Mouse (Mus musculus) limb, embryonic 15.5 days (tissue): ENCODE measurements around the gene Tlk2. TPM values are rescaled to one million over a fixed set of nuclear protein-coding genes. Genes with fewer than 3 reads are reported as not detected.

Experiments
- ATAC-seq: fragments of 200-750 bp; cut with Nextera tagmentation; 2 replicates; pipeline ENCODE4 v1.8.0; 2017; ENCODE audit warnings: low read depth, moderate TSS enrichment; ENCODE audit not compliant: insufficient number of reproducible peaks, low FRiP score, low TSS enrichment
- H3K27ac ChIP-seq: fragments of 300-500 bp; sonication (generic); 2 replicates; pipeline ENCODE4 v1.5.1; 2015; ENCODE audit warnings: moderate library complexity, mild to moderate bottlenecking, inconsistent platforms
- H3K27me3 ChIP-seq: fragments of 300-500 bp; sonication (generic); 2 replicates; pipeline ENCODE4 v1.6.1; 2015; ENCODE audit warnings: inconsistent platforms
- H3K36me3 ChIP-seq: fragments of 300-500 bp; sonication (generic); 2 replicates; pipeline ENCODE4 v1.6.1; 2015; ENCODE audit warnings: inconsistent platforms
- H3K4me1 ChIP-seq: fragments of 300-500 bp; sonication (generic); 2 replicates; pipeline ENCODE4 v1.6.1; 2015; ENCODE audit warnings: inconsistent platforms
- H3K4me2 ChIP-seq: fragments of 300-500 bp; sonication (generic); 2 replicates; pipeline ENCODE4 v1.6.1; 2015; ENCODE audit warnings: mild to moderate bottlenecking, inconsistent platforms
- H3K4me3 ChIP-seq: fragments of 300-500 bp; sonication (generic); 2 replicates; pipeline ENCODE4 v1.5.1; 2015; ENCODE audit warnings: mild to moderate bottlenecking, inconsistent platforms
- H3K9ac ChIP-seq: fragments of 300-500 bp; sonication (generic); 2 replicates; pipeline ENCODE4 v1.6.1; 2015; ENCODE audit warnings: inconsistent platforms
- H3K9me3 ChIP-seq: fragments of 300-500 bp; sonication (generic); 2 replicates; pipeline ENCODE4 v1.6.1; 2016; ENCODE audit warnings: inconsistent platforms
- WGBS: fragments of 180-500 bp; shearing (Covaris S2); methylation state at CpG from one replicate; pipeline ENCODE4 v1.1.7; 2015; 5-methylcytosine and 5-hydroxymethylcytosine counted together
- polyA plus RNA-seq: library from polyadenylated mRNA; unstranded; fragments of >200 nt; fragmentation: Nextera tagmentation; extraction: Ambion mirVana; gene quantifications from 2 replicates; pipeline ENCODE4 v1.2.1, GENCODE M21; 2015

Gene Tlk2
- polyA plus RNA-seq, 1 experiment from 2014 or later, result 16.3 TPM

DNA sequence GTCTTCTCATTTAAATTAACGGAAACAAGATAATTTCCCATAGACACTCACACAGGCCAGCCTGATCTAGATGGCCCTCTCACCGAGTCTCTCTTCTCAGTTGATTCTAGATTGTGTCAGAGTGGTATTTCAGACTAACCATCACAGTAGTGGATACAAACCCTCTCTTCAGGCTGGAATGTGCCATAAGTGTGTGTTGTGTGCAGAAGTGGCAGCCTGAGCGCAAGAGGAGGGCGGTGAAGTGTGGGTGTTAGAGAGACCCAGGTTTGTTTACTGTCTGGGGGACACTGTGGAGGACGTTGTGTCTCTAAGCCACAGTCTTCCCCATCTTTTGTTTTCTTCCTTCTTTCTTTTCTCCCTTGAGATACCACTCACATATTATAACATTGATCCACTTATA, 144.9 kb downstream of the Tlk2 start:
- Histone ChIP-seq H3K4me2 (no peak overlapping the region), H3K4me3 (no peak overlapping the region), H3K27me3 (no peaks in the 10 kb centered on the region), H3K36me3 (peaks cover 39% of the 10 kb centered on the region), H3K9ac (no peak overlapping the region), H3K4me1 (no peaks in the 10 kb centered on the region), H3K9me3 (no peaks in the 10 kb centered on the region), H3K27ac (no peak overlapping the region)
- 79% methylated on average over 5 of the region's 5 CpGs for WGBS
- no peak for ATAC-seq

DNA sequence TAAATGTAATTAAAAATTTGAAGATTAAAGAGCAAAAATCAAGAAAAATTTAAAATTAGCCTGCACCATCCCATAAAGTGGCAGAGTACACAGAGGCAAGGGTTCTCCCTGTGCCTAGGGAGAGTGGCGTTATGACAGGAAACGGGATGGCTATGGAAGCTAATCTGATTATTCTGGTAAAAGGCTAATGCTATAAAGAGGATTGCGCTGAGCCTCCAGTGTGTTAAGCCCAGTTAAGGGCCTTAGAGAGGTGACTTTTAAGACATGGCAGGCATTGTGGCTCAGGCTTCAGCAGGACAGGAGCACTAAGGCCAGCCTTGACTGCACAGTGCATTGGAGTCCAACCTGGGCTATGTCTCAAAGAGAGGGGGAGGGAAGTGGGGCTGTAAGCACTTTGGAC, 148.5 kb downstream of the Tlk2 start:
- Histone ChIP-seq H3K9me3 (no peaks in the 10 kb centered on the region), H3K27ac (no peak overlapping the region), H3K27me3 (no peaks in the 10 kb centered on the region), H3K4me3 (no peak overlapping the region), H3K36me3 (peaks cover 50% of the 10 kb centered on the region), H3K4me1 (peaks cover 26% of the 10 kb centered on the region), H3K9ac (no peak overlapping the region), H3K4me2 (no peak overlapping the region)
- WGBS, result 86% methylated on average over 3 of the region's 3 CpGs
- ATAC-seq, result no peak

DNA sequence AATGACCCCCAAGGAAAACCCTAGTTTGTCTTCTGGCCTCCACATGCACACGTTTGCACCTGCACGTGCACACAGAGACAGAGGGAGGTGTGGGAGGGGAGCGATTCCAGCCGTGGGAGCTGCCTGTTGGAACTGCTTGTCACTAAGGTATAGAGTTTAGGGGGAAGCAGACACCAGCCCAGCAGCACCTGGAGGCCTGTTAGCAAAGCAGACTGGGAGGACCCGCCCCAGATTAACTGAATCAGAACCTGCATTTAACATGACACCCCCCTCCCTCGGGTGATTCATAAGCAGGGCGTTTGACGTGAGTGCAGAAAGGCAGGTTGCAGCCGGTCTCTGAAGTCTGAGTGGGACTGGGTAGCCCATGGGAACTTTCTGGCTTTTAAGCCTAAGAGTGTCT, 151.4 kb downstream of the Tlk2 start:
- no peaks in the 10 kb centered on the region for H3K9me3 ChIP-seq
- ATAC-seq, result no peak

DNA sequence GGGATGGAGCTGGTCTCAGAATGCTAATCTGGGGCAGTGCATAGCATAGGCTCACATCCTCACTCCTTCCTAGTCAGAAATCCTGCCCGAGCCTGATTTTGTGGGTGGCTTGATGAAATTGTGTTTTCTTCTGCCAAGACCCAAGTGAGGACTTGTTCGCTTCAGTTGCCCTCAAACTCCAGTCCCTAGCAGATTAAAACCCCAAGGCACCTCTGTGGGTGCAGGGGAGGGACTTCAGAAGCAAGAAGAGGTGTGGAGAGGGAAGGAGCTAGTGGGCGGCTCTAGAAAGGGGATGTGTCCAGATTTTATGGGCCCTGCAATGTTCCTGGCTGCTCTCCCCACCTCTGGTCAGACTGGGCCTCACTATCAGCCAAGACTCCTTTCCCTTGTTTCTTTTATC, 152.5 kb downstream of the Tlk2 start:
- H3K9me3 ChIP-seq, result no peaks in the 10 kb centered on the region
- H3K9ac ChIP-seq, result no peak overlapping the region
- peaks cover 40% of the 10 kb centered on the region for H3K4me1 ChIP-seq
- H3K36me3 ChIP-seq, result peaks cover 49% of the 10 kb centered on the region
- no peak overlapping the region for H3K4me3 ChIP-seq
- H3K27ac ChIP-seq, result peak overlapping the region; percentile 34; the same call in 1 of the 2 replicates
- WGBS, result 66% methylated on average over 3 of the region's 3 CpGs
- H3K4me2 ChIP-seq, result no peak overlapping the region
- no peaks in the 10 kb centered on the region for H3K27me3 ChIP-seq
- no peak for ATAC-seq

More for the DNA sequence above, 151.4 kb downstream of the Tlk2 start:
- 57% methylated on average over 9 of the region's 9 CpGs for WGBS
- H3K4me3 ChIP-seq, result no peak overlapping the region
- H3K27ac ChIP-seq, result peak overlapping the region; percentile 28
- H3K36me3 ChIP-seq, result peaks cover 55% of the 10 kb centered on the region
- H3K27me3 ChIP-seq, result no peaks in the 10 kb centered on the region
- no peak overlapping the region for H3K4me2 ChIP-seq
- peaks cover 40% of the 10 kb centered on the region for H3K4me1 ChIP-seq
- no peak overlapping the region for H3K9ac ChIP-seq

DNA sequence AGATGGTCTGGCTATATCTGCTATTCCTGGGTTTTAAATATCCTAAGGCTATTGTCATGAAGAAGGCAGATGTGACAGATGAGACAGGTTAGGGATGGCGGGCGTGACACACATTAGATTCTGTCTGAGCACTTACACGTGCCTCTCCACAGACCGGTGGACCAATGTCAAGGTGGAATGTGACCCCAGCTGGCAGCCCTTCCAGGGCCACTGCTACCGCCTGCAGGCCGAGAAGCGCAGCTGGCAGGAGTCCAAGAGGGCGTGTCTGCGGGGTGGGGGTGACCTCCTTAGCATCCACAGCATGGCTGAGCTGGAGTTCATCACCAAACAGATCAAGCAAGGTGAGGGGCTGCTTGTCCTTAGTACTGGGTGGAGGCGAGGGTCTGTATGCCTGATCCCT, 153.1 kb downstream of the Tlk2 start:
- H3K4me3 ChIP-seq, result no peak overlapping the region
- no peak overlapping the region for H3K9ac ChIP-seq
- H3K4me2 ChIP-seq, result no peak overlapping the region
- no peak for ATAC-seq
- peaks cover 51% of the 10 kb centered on the region for H3K36me3 ChIP-seq
- WGBS, result 41% methylated on average over 10 of the region's 10 CpGs
- H3K27ac ChIP-seq, result no peak overlapping the region
- H3K4me1 ChIP-seq, result peaks cover 40% of the 10 kb centered on the region
- H3K27me3 ChIP-seq, result no peaks in the 10 kb centered on the region
- H3K9me3 ChIP-seq, result no peaks in the 10 kb centered on the region

DNA sequence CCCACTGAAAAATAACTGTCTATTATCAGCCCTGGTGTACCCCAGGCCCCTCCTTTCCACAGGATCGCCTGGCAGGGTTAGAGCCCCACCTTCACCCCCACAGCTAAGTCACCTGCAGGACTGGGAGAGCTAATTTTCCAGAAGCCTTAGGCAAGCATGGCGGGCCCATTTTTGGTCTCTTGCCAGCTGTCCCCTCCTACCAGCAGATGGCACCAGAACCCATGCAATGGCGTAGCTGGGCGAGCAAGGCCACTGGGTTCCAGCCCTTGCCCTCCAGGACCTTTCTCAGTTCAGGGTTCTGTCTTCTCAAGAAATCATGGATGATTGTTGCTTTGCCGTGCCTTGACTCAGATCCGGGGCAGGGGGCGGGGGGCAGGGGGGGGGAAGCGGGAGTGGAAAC, 153.9 kb downstream of the Tlk2 start:
- H3K9ac ChIP-seq, result no peak overlapping the region
- H3K27me3 ChIP-seq, result no peaks in the 10 kb centered on the region
- H3K4me3 ChIP-seq, result no peak overlapping the region
- peaks cover 40% of the 10 kb centered on the region for H3K4me1 ChIP-seq
- no peaks in the 10 kb centered on the region for H3K9me3 ChIP-seq
- no peak overlapping the region for H3K4me2 ChIP-seq
- 55% methylated on average over 8 of the region's 8 CpGs for WGBS
- no peak overlapping the region for H3K27ac ChIP-seq
- ATAC-seq, result no peak
- H3K36me3 ChIP-seq, result peaks cover 52% of the 10 kb centered on the region

Other genes starting within 250 kb of the Tlk2 start
- gene Efcab3, start 115.2 kb upstream of the Tlk2 start, polyA plus RNA-seq, result not detected in 2 replicates
- 37.8 and 38.5 TPM in 2 replicates for gene Mettl2, start 52.4 kb upstream of the Tlk2 start, polyA plus RNA-seq
- gene Gm10842, start 31.9 kb upstream of the Tlk2 start, polyA plus RNA-seq, result not detected in 2 replicates
- gene Mrc2, start 113.8 kb downstream of the Tlk2 start, polyA plus RNA-seq, result 31.0 and 33.6 TPM in 2 replicates